Mouse (Mus musculus): Measurements from ENCODE around the gene Tra2a. TPM values are rescaled to one million over a fixed set of nuclear protein-coding genes. Genes with fewer than 3 reads are reported as not detected.
"Not testable (repeated sequence)": the region's sequence is repeated elsewhere in the genome, so short reads cannot be mapped to it uniquely, and the experiment has no call there.

The Tra2a gene
- polyA plus RNA-seq (2016; fragmentation: Nextera tagmentation; extraction: Ambion mirVana), result 123 and 132 TPM in 2 replicates

DNA sequence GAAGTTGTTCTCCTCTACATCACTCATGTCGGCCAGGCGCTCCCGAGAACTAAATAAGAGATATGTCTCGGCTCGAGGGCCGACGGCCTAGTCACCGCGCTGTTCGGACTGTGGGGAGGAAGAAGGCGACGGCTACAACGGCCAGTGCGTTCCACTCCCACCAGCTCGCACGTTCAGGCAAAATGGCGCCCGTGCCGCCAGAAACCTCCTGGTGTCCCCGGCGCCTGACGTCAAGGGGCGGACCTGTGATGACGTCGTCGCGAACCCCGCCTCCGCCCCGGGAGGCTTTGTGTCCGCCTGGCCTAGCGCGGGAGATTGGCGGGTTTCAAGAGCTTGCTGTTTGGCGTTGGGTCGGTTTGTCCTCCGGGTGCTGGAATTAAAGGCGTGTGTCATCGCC, at the start of gene Tra2a:
Gene Tra2a, minus strand, starts transcription at position 187 of the 397 bp plus-strand sequence.
- WGBS, result under 1% methylated on average over 39 of the region's 39 CpGs
- H3K27me3 ChIP-seq (replicated peaks; ENCODE audit: low read depth, poor library complexity, severe bottlenecking), result no peaks in the 10 kb centered on the region
- H3K4me3 ChIP-seq, result peak within 1 kb of the TSS; percentile 98
- no peaks in the 10 kb centered on the region for H3K9me3 ChIP-seq
- peak; percentile 98 for DNase-seq (ENCODE audit: low spot score)
- peak within 1 kb of the TSS; percentile 99 for H3K27ac ChIP-seq (replicated peaks)
- peaks cover 4% of the 10 kb centered on the region for H3K36me3 ChIP-seq (replicated peaks)
- peaks cover 25% of the 10 kb centered on the region for H3K4me1 ChIP-seq

DNA sequence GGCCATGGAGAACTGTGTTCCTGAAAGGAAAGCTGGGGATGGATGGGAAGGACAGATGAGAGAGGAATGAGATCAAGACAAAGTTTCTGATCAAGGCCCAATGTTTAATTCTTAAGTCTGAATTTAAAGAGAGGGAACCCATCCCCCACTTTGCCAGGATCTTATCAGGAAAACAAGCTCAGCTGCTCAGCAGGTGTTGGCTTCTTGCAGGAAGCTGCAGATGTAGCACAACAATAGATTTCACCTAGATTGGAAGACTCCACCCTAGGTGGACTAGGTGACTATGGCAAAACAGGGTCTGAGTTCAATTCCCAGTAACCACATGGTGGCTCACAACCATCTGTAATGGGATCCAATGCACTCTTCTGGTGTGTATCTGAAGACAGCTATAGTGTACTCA, 34.5 kb upstream of the Tra2a start:
- DNase-seq (ENCODE audit: low spot score), result no peak
- Histone ChIP-seq H3K36me3 (replicated peaks) (no peaks in the 10 kb centered on the region), H3K4me1 (no peaks in the 10 kb centered on the region)

DNA sequence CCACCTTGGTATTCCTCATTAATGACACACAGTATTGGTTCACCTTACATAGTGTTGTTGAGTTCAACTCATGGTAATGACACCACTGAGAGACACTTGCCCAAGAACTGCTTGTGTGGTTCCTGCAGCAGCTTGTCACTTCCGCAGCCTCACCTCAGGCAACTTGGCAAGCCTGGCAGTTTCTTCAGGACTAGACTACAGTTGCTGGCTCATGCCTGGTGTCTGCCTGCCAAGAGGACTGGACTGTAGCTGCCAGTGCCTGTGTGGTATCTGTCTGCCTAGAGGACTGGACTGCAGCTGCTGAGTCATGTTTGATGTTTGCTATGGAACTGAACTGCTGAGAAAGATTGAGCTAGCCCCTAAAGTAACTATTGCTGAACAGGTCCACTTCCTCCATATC, 18.3 kb upstream of the Tra2a start:
- H3K27ac ChIP-seq (replicated peaks), result no peak overlapping the region
- no peaks in the 10 kb centered on the region for H3K4me1 ChIP-seq
- H3K36me3 ChIP-seq (replicated peaks), result no peaks in the 10 kb centered on the region
- 90% methylated on average over 1 of the region's 1 CpGs for WGBS
- no peaks in the 10 kb centered on the region for H3K27me3 ChIP-seq (replicated peaks; ENCODE audit: low read depth, poor library complexity, severe bottlenecking)
- no peak for DNase-seq (ENCODE audit: low spot score)
- H3K4me3 ChIP-seq, result no peak overlapping the region
- H3K9me3 ChIP-seq, result no peaks in the 10 kb centered on the region

More for the DNA sequence above, 34.5 kb upstream of the Tra2a start:
- Histone ChIP-seq H3K27me3 (replicated peaks; ENCODE audit: low read depth, poor library complexity, severe bottlenecking) (no peaks in the 10 kb centered on the region), H3K4me3 (no peak overlapping the region), H3K27ac (replicated peaks) (no peak overlapping the region), H3K9me3 (no peaks in the 10 kb centered on the region)

DNA sequence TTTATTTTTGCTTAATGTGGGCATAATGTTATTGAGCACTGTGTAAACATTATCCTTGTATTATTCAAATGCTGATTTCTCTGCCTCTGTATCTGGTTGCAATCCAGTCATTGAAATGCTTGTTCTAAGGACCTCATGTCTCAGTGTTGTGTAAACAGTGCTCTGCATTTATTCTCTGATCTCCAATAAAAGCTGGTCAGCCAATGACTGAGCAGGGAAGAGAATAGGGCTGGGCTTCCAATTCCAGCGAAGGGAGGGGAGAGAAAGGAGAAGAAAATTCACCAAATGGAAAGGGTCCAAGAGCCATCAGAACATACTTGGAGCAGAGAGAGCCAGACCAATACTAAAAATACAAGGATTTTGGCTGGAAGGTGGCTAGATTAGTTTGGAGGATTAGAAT, 17.1 kb upstream of the Tra2a start:
- WGBS, result 50% methylated on average over 1 of the region's 1 CpGs
- DNase-seq (ENCODE audit: low spot score), result no peak

DNA sequence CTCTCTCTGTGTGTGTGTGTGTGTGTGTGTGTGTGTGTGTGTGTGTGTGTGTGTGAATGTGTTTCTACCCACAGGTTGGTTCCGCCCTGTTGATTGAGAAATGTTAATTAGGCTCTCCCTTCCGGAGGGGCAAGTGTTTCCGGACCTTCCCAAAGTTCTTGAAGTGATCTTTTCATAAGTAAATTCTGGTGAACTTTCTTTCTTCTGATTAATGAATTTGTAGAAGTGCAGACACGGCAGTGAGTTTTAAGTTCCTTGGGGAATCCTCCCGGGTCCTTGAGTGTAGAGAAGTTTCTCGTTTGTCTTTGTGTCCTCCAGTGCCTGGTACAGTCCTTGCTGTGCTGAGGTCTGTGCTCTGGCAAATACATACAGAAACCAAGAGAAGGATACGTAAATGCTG, 11.5 kb upstream of the Tra2a start:
- Histone ChIP-seq H3K4me3 (no peak overlapping the region), H3K36me3 (replicated peaks) (no peaks in the 10 kb centered on the region), H3K27ac (replicated peaks) (no peak overlapping the region), H3K27me3 (replicated peaks; ENCODE audit: low read depth, poor library complexity, severe bottlenecking) (0 out of 2 replicates have a peak, but pooled peaks cover 3% of the 10 kb centered on the region), H3K9me3 (no peaks in the 10 kb centered on the region), H3K4me1 (0 out of 2 replicates have a peak, but pooled peaks cover 3% of the 10 kb centered on the region)
- no peak for DNase-seq (ENCODE audit: low spot score)
- WGBS, result 88% methylated on average over 7 of the region's 7 CpGs

More for the DNA sequence above, 17.1 kb upstream of the Tra2a start:
- no peaks in the 10 kb centered on the region for H3K9me3 ChIP-seq
- no peaks in the 10 kb centered on the region for H3K4me1 ChIP-seq
- no peak overlapping the region for H3K4me3 ChIP-seq
- no peak overlapping the region for H3K27ac ChIP-seq (replicated peaks)
- no peaks in the 10 kb centered on the region for H3K36me3 ChIP-seq (replicated peaks)
- H3K27me3 ChIP-seq (replicated peaks; ENCODE audit: low read depth, poor library complexity, severe bottlenecking), result no peaks in the 10 kb centered on the region

DNA sequence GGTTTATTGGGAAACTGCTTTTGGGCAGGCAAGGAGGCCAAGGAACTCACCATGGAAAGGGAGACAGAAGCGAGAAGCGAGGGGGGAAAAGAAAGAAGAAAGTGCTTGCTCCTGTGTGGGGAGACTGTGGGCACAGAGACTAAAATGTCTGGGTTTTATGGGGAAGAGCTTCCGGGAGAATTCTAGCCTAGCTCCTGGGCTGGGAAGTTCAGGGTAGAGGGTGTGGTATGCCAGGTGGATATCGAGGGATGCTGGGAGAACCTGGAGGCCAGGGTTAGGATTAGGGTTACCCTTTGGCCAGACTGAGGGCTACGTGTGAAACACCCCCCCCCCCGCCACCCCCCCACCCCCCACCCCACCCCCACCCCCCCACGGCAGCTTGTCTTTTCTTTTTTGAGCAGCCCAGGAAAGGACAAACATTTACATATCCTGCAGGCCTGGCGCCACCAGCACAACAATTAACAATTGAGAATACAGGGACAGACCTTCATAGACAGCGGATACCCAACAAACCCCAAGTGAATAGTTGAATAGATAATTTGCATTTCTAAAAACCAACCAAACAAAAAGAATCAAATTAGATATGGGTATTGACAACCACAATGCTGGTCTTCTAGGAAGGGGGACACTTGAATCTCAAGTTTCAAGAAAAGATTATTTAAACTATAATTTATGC, 10.7 kb upstream of the Tra2a start:
- 53% methylated on average over 9 of the region's 9 CpGs for WGBS
- DNase-seq (ENCODE audit: low spot score), result no peak
- no peaks in the 10 kb centered on the region for H3K36me3 ChIP-seq (replicated peaks)
- H3K9me3 ChIP-seq, result no peaks in the 10 kb centered on the region
- H3K27me3 ChIP-seq (replicated peaks; ENCODE audit: low read depth, poor library complexity, severe bottlenecking), result 0 out of 2 replicates have a peak, but pooled peaks cover 3% of the 10 kb centered on the region
- H3K27ac ChIP-seq (replicated peaks), result no peak overlapping the region
- no peak overlapping the region for H3K4me3 ChIP-seq
- 0 out of 2 replicates have a peak, but pooled peaks cover 3% of the 10 kb centered on the region for H3K4me1 ChIP-seq

DNA sequence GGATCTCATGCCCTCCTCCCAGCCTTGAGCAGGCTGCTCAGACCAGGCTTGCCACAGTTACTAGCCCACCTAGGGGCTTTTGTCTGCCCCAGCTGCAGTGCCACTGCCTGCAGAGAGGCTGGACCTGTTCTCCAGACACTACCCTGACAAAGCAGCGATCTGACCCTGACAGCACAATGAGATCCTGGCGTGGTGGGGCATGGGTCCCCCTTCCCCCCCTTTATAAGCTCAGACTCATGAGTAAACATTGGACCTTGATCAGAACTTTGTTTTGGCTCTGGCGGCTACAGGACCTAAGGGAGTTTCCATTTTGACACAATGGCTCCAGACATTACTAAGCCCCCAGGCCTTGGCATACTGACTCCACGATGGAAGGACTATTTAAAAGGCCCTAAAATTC, 10.1 kb upstream of the Tra2a start:
- 16% methylated on average over 4 of the region's 4 CpGs for WGBS
- no peak overlapping the region for H3K4me3 ChIP-seq
- 0 out of 2 replicates have a peak, but pooled peaks cover 3% of the 10 kb centered on the region for H3K27me3 ChIP-seq (replicated peaks; ENCODE audit: low read depth, poor library complexity, severe bottlenecking)
- no peaks in the 10 kb centered on the region for H3K9me3 ChIP-seq
- 0 out of 2 replicates have a peak, but pooled peaks cover 3% of the 10 kb centered on the region for H3K4me1 ChIP-seq
- no peak overlapping the region for H3K27ac ChIP-seq (replicated peaks)
- no peak for DNase-seq (ENCODE audit: low spot score)
- no peaks in the 10 kb centered on the region for H3K36me3 ChIP-seq (replicated peaks)

DNA sequence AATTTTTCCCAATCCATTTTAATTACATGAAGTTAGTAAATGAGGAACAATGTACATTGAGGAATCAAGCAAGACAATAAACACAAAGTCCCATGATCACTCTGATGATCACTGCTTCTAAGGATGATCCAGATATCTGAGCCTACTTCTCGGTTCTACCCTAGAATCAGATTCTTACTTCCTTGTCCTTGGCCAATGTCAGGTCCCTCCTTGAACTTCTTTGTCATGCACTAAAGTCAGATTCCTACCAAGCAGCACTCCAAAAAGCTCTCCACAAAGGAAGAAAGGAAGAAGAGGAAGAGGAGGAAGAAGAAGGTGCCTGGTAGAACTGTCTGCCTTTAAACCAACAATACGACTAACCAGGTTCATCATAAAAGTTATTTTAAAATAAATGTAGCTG, 9.0 kb upstream of the Tra2a start:
- H3K27me3 ChIP-seq (replicated peaks; ENCODE audit: low read depth, poor library complexity, severe bottlenecking), result 0 out of 2 replicates have a peak, but pooled peaks cover 3% of the 10 kb centered on the region
- no peaks in the 10 kb centered on the region for H3K36me3 ChIP-seq (replicated peaks)
- 87% methylated on average over 2 of the region's 2 CpGs for WGBS
- DNase-seq (ENCODE audit: low spot score), result no peak
- H3K27ac ChIP-seq (replicated peaks), result no peak overlapping the region
- 0 out of 2 replicates have a peak, but pooled peaks cover 3% of the 10 kb centered on the region for H3K4me1 ChIP-seq
- H3K9me3 ChIP-seq, result no peaks in the 10 kb centered on the region
- no peak overlapping the region for H3K4me3 ChIP-seq

DNA sequence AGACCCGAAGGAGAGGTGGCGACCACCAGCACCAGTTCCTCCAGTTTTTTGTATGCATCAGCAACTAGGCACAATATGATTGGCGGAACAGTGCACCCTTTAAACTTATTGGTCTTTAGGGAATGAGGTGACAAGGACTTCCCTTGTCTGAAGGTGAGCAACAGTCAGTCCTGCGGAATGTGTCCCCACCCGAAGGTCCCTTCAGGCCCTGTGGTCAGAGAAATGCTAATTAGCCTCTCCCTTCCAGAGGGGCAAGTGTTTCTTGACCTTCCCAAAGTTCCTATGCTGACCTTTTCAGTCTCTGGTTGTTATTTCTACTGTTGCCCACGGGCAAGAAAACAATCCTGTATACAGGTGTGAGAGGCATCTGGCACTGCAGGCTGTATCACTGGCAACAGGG, 8.0 kb upstream of the Tra2a start:
- Histone ChIP-seq H3K4me3 (no peak overlapping the region), H3K27ac (replicated peaks) (no peak overlapping the region), H3K36me3 (replicated peaks) (no peaks in the 10 kb centered on the region), H3K27me3 (replicated peaks; ENCODE audit: low read depth, poor library complexity, severe bottlenecking) (0 out of 2 replicates have a peak, but pooled peaks cover 3% of the 10 kb centered on the region), H3K4me1 (0 out of 2 replicates have a peak, but pooled peaks cover 3% of the 10 kb centered on the region), H3K9me3 (no peaks in the 10 kb centered on the region)
- 64% methylated on average over 6 of the region's 6 CpGs for WGBS
- no peak for DNase-seq (ENCODE audit: low spot score)

DNA sequence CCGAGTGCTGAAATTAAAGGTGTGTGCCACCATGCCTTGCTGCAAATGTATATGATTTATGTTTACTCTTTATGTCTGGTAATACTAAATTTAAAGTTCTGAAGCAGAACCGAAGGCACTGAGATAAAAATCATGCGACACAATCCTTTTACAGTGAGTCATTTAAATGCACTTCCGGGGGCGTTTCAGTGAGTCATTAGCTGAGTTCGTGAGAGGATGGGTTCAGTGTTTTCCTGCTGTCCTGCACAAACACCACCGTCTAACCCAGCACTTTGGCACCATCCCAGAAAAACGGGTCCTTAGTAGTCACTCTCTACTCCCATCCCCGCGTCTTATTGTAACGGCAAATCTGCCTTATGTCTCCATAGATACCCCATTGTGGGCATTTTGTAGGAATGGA, 6.1 kb upstream of the Tra2a start:
- DNase-seq (ENCODE audit: low spot score), result no peak
- 0 out of 2 replicates have a peak, but pooled peaks cover 3% of the 10 kb centered on the region for H3K4me1 ChIP-seq
- WGBS, result 79% methylated on average over 11 of the region's 11 CpGs

DNA sequence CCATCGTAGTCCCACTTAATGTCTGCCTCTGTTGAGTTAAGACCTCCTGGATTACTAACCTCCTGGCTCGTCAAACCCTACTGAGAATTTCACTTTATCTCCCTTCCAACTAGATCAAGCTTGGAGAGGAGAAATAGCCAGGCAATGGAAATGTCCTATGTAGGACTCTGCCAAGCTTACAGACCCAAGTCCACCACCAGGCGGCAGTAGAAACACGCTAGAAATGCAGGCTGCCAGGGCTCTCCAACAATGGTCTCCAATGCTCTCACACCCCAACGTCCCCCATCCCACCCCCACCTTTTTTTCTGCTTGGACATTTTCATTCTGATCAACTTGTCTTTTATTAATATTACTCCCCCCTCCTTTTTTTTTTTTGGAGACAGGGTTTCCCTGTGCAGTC, 5.4 kb upstream of the Tra2a start:
- Histone ChIP-seq H3K27me3 (replicated peaks; ENCODE audit: low read depth, poor library complexity, severe bottlenecking) (0 out of 2 replicates have a peak, but pooled peaks cover 3% of the 10 kb centered on the region), H3K36me3 (replicated peaks) (no peaks in the 10 kb centered on the region), H3K4me1 (0 out of 2 replicates have a peak, but pooled peaks cover 3% of the 10 kb centered on the region), H3K27ac (replicated peaks) (no peak overlapping the region), H3K4me3 (no peak overlapping the region), H3K9me3 (no peaks in the 10 kb centered on the region)
- DNase-seq (ENCODE audit: low spot score), result peak; percentile 79
- WGBS, result 22% methylated on average over 5 of the region's 5 CpGs

More for the DNA sequence above, 6.1 kb upstream of the Tra2a start:
- H3K27me3 ChIP-seq (replicated peaks; ENCODE audit: low read depth, poor library complexity, severe bottlenecking), result 0 out of 2 replicates have a peak, but pooled peaks cover 3% of the 10 kb centered on the region
- H3K4me3 ChIP-seq, result no peak overlapping the region
- H3K27ac ChIP-seq (replicated peaks), result no peak overlapping the region
- H3K36me3 ChIP-seq (replicated peaks), result no peaks in the 10 kb centered on the region
- H3K9me3 ChIP-seq, result no peaks in the 10 kb centered on the region

DNA sequence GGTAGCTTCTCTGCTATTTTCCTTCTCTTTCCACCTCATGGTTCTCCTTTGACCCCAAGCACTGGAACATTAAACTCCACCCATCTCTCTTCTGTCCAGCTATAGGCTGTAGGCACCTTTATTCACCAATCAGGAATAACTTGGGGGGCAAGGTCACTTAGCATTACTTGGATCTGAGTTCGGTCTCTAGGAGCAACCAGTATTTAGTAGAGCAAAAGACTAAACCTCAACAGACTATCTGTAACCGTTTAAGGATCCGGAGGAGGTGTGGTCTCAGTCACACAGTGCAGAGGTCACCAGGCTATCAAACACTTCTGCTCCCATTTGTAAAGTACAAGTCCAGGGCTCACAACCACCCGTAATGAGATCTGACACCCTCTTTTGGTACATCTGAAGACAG, 3.9 kb upstream of the Tra2a start:
- Histone ChIP-seq H3K27me3 (replicated peaks; ENCODE audit: low read depth, poor library complexity, severe bottlenecking) (no peaks in the 10 kb centered on the region), H3K4me1 (no peaks in the 10 kb centered on the region), H3K36me3 (replicated peaks) (no peaks in the 10 kb centered on the region), H3K4me3 (no peak overlapping the region), H3K27ac (replicated peaks) (no peak overlapping the region), H3K9me3 (no peaks in the 10 kb centered on the region)
- WGBS, result 77% methylated on average over 4 of the region's 4 CpGs
- DNase-seq (ENCODE audit: low spot score), result no peak

DNA sequence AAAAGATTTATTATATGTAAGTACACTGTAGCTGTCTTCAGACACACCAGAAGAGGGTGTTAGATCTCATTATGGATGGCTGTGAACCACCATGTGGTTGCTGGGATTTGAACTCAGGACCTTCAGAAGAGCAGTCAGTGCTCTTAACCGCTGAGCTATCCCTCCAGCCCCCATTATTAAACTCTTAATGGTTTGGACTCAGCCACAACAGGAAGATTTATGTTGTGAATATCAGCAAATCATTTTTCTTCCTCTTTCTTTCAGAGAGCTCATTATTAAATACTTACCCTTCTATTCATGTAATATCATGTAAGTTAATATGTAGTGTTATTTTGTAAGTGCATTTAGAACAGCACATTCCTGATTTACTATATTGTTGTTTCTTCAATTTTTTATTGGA, 1.4 kb upstream of the Tra2a start:
- not testable (repeated sequence) for H3K4me3 ChIP-seq; H3K9me3 ChIP-seq; H3K36me3 ChIP-seq (replicated peaks); H3K27me3 ChIP-seq (replicated peaks; ENCODE audit: low read depth, poor library complexity, severe bottlenecking); H3K27ac ChIP-seq (replicated peaks); DNase-seq (ENCODE audit: low spot score)
- 98% methylated on average over 1 of the region's 1 CpGs for WGBS
- H3K4me1 ChIP-seq, result peaks cover 18% of the 10 kb centered on the region

Measured in embryonic facial prominence, embryonic 10.5 days (tissue).